Mouse (Mus musculus): ENCODE data around the gene Plscr3. TPM values are rescaled to one million over a fixed set of nuclear protein-coding genes. Genes with fewer than 3 reads are reported as not detected.

Gene Plscr3
- total and polyA plus RNA-seq, 3 experiments, result 9.3 to 54.2 (median 26.2) TPM

GRCm38 (mm10) chr11:69865561-69865960, 19.4 kb downstream of the Plscr3 start:
- H3K9me3 ChIP-seq (replicated peaks), result no peaks in the 10 kb centered on the region
- ATAC-seq (ENCODE audit: extremely low read depth, insufficient number of reproducible peaks, low FRiP score, poor library complexity, severe bottlenecking) (no peak), DNase-seq (ENCODE audit: low spot score) (no peak)
- no peaks in the 10 kb centered on the region for H3K36me3 ChIP-seq (replicated peaks)
- H3K4me1 ChIP-seq (ENCODE audit: insufficient read depth, low read depth, low read length), result peaks cover 12% of the 10 kb centered on the region
- H3K4me3 ChIP-seq (ENCODE audit: low read depth, low read length), result no peak overlapping the region
- TF ChIP-seq GATA2 (IDR thresholded peaks at IDR 0.05; ENCODE audit: borderline replicate concordance, low read depth, low read length), result no peak
- TF ChIP-seq TAL1 (conservative IDR thresholded peaks at IDR 0.05; ENCODE audit: low read depth, low read length), result no peak
- no peak for TF ChIP-seq POLR2AphosphoS5 (IDR thresholded peaks at IDR 0.05; ENCODE audit: insufficient replicate concordance, low read depth, low read length)
- no peak for TF ChIP-seq GATA1 (IDR thresholded peaks at IDR 0.05; ENCODE audit: borderline replicate concordance, low read length)
- no peak for TF ChIP-seq CTCF (IDR thresholded peaks at IDR 0.05; ENCODE audit: low read depth, low read length)
- H3K27me3 ChIP-seq (ENCODE audit: insufficient read depth, low read length), result peaks cover 33% of the 10 kb centered on the region

- Histone ChIP-seq H3K36me3 (replicated peaks) (no peaks in the 10 kb centered on the region), H3K9me3 (replicated peaks) (no peaks in the 10 kb centered on the region), H3K4me1 (ENCODE audit: insufficient read depth, low read depth, low read length) (peaks cover 12% of the 10 kb centered on the region), H3K27me3 (ENCODE audit: insufficient read depth, low read length) (peaks cover 39% of the 10 kb centered on the region), H3K4me3 (ENCODE audit: low read depth, low read length) (no peak overlapping the region)
- ATAC-seq (ENCODE audit: extremely low read depth, insufficient number of reproducible peaks, low FRiP score, poor library complexity, severe bottlenecking), result no peak
- no peak for DNase-seq (ENCODE audit: low spot score)
- no peak for TF ChIP-seq TAL1 (conservative IDR thresholded peaks at IDR 0.05; ENCODE audit: low read depth, low read length)
- TF ChIP-seq GATA1 (IDR thresholded peaks at IDR 0.05; ENCODE audit: borderline replicate concordance, low read length), result no peak
- no peak for TF ChIP-seq CTCF (IDR thresholded peaks at IDR 0.05; ENCODE audit: low read depth, low read length)
- no peak for TF ChIP-seq GATA2 (IDR thresholded peaks at IDR 0.05; ENCODE audit: borderline replicate concordance, low read depth, low read length)
- TF ChIP-seq POLR2AphosphoS5 (IDR thresholded peaks at IDR 0.05; ENCODE audit: insufficient replicate concordance, low read depth, low read length), result no peak
Measured at GRCm38 (mm10) chr11:69867335-69867734, 21.2 kb downstream of the Plscr3 start.

- Histone ChIP-seq H3K9me3 (replicated peaks) (no peaks in the 10 kb centered on the region), H3K27me3 (ENCODE audit: insufficient read depth, low read length) (peaks cover 43% of the 10 kb centered on the region), H3K4me1 (ENCODE audit: insufficient read depth, low read depth, low read length) (peaks cover 8% of the 10 kb centered on the region; the same call in 1 of the 2 replicates), H3K4me3 (ENCODE audit: low read depth, low read length) (no peak overlapping the region), H3K36me3 (replicated peaks) (no peaks in the 10 kb centered on the region)
- TF ChIP-seq GATA2 (IDR thresholded peaks at IDR 0.05; ENCODE audit: borderline replicate concordance, low read depth, low read length), result no peak
- no peak for TF ChIP-seq POLR2AphosphoS5 (IDR thresholded peaks at IDR 0.05; ENCODE audit: insufficient replicate concordance, low read depth, low read length)
- TF ChIP-seq TAL1 (conservative IDR thresholded peaks at IDR 0.05; ENCODE audit: low read depth, low read length), result no peak
- TF ChIP-seq GATA1 (IDR thresholded peaks at IDR 0.05; ENCODE audit: borderline replicate concordance, low read length), result no peak
- TF ChIP-seq CTCF (IDR thresholded peaks at IDR 0.05; ENCODE audit: low read depth, low read length), result no peak
- DNase-seq (ENCODE audit: low spot score) (no peak), ATAC-seq (ENCODE audit: extremely low read depth, insufficient number of reproducible peaks, low FRiP score, poor library complexity, severe bottlenecking) (no peak)
Measured at GRCm38 (mm10) chr11:69870289-69871069, 24.3 kb downstream of the Plscr3 start.

- H3K36me3 ChIP-seq (replicated peaks), result no peaks in the 10 kb centered on the region
- H3K9me3 ChIP-seq (replicated peaks), result no peaks in the 10 kb centered on the region
- no peak for TF ChIP-seq TAL1 (conservative IDR thresholded peaks at IDR 0.05; ENCODE audit: low read depth, low read length)
- no peak for TF ChIP-seq GATA1 (IDR thresholded peaks at IDR 0.05; ENCODE audit: borderline replicate concordance, low read length)
- TF ChIP-seq POLR2AphosphoS5 (IDR thresholded peaks at IDR 0.05; ENCODE audit: insufficient replicate concordance, low read depth, low read length), result no peak
- TF ChIP-seq CTCF (IDR thresholded peaks at IDR 0.05; ENCODE audit: low read depth, low read length), result no peak
- no peak for TF ChIP-seq GATA2 (IDR thresholded peaks at IDR 0.05; ENCODE audit: borderline replicate concordance, low read depth, low read length)
- ATAC-seq (ENCODE audit: extremely low read depth, insufficient number of reproducible peaks, low FRiP score, poor library complexity, severe bottlenecking) (no peak), DNase-seq (ENCODE audit: low spot score) (no peak)
- no peak overlapping the region for H3K4me3 ChIP-seq (ENCODE audit: low read depth, low read length)
- peaks cover 16% of the 10 kb centered on the region for H3K4me1 ChIP-seq (ENCODE audit: insufficient read depth, low read depth, low read length)
- H3K27me3 ChIP-seq (ENCODE audit: insufficient read depth, low read length), result peaks cover 32% of the 10 kb centered on the region
Measured at GRCm38 (mm10) chr11:69871822-69872221, 25.6 kb downstream of the Plscr3 start.

- Histone ChIP-seq H3K9me3 (replicated peaks) (no peaks in the 10 kb centered on the region), H3K4me1 (ENCODE audit: insufficient read depth, low read depth, low read length) (peaks cover 16% of the 10 kb centered on the region), H3K27me3 (ENCODE audit: insufficient read depth, low read length) (peaks cover 26% of the 10 kb centered on the region), H3K4me3 (ENCODE audit: low read depth, low read length) (no peak overlapping the region), H3K36me3 (replicated peaks) (no peaks in the 10 kb centered on the region)
- no peak for DNase-seq (ENCODE audit: low spot score)
- no peak for ATAC-seq (ENCODE audit: extremely low read depth, insufficient number of reproducible peaks, low FRiP score, poor library complexity, severe bottlenecking)
- TF ChIP-seq GATA1 (IDR thresholded peaks at IDR 0.05; ENCODE audit: borderline replicate concordance, low read length), result no peak
- no peak for TF ChIP-seq CTCF (IDR thresholded peaks at IDR 0.05; ENCODE audit: low read depth, low read length)
- TF ChIP-seq TAL1 (conservative IDR thresholded peaks at IDR 0.05; ENCODE audit: low read depth, low read length), result no peak
- TF ChIP-seq POLR2AphosphoS5 (IDR thresholded peaks at IDR 0.05; ENCODE audit: insufficient replicate concordance, low read depth, low read length), result no peak
- no peak for TF ChIP-seq GATA2 (IDR thresholded peaks at IDR 0.05; ENCODE audit: borderline replicate concordance, low read depth, low read length)
Measured at GRCm38 (mm10) chr11:69872451-69872850, 26.3 kb downstream of the Plscr3 start.

- Histone ChIP-seq H3K4me3 (ENCODE audit: low read depth, low read length) (no peak overlapping the region), H3K27me3 (ENCODE audit: insufficient read depth, low read length) (peaks cover 21% of the 10 kb centered on the region), H3K4me1 (ENCODE audit: insufficient read depth, low read depth, low read length) (peaks cover 45% of the 10 kb centered on the region), H3K9me3 (replicated peaks) (no peaks in the 10 kb centered on the region), H3K36me3 (replicated peaks) (peaks cover 8% of the 10 kb centered on the region)
- DNase-seq (ENCODE audit: low spot score), result no peak
- TF ChIP-seq CTCF (IDR thresholded peaks at IDR 0.05; ENCODE audit: low read depth, low read length) (no peak), GATA2 (IDR thresholded peaks at IDR 0.05; ENCODE audit: borderline replicate concordance, low read depth, low read length) (no peak), TAL1 (conservative IDR thresholded peaks at IDR 0.05; ENCODE audit: low read depth, low read length) (no peak), GATA1 (IDR thresholded peaks at IDR 0.05; ENCODE audit: borderline replicate concordance, low read length) (no peak), POLR2AphosphoS5 (IDR thresholded peaks at IDR 0.05; ENCODE audit: insufficient replicate concordance, low read depth, low read length) (no peak)
- no peak for ATAC-seq (ENCODE audit: extremely low read depth, insufficient number of reproducible peaks, low FRiP score, poor library complexity, severe bottlenecking)
Measured at GRCm38 (mm10) chr11:69876186-69876585, 30.0 kb downstream of the Plscr3 start.
